8 mouse cellular contexts compared by ENCODE assay signal in the genomic region with DNA sequence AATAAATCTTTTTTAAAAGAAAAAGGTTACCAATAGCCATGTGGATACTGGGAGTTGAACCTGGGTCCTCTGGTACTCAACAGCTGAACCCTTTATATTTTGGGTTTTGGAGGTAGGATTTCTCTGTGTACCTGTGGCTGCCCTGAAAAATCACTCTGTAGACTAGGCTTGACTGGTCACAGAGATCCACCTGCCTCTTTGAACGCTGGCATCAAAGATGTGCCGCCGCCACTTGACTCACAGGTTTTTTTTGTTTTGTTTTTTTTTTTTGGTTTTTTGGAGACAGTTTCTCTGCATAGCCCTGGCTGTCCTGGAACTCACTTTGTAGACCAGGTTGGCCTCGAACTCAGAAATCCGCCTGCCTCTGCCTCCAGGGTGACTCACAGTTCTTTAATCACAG. TPM values are rescaled to one million over a fixed set of nuclear protein-coding genes. Genes with fewer than 3 reads are reported as not detected.
A peak's percentile ranks its signal among the peaks of the same experiment; 100 is the strongest.
DNase-seq lines count a peak whose midpoint lies in the region; ATAC-seq and TF ChIP-seq lines count a peak whose summit lies in the region.
"Had no signal": no experiment of that assay in that cellular context is flagged by ENCODE, and none has a peak within 500 bp of the region (broad histone marks: within the 10 kb centered on the region; RNA-seq: fewer than 3 reads in every experiment).

No protein-coding gene starts in this region.

- TF ChIP-seq RAD21 in CH12.LX (IDR thresholded peaks at IDR 0.05; ENCODE audit: low read depth, low read length) = no peak

- in situ Hi-C loops in CH12.LX (cut with MboI; ENCODE audit: low pct_ligation_motif_present, low pct_unique_long_range_greater_than_20kb, low sequenced_read_pairs) = no loop called here

- no peak for ATAC-seq in heart, postnatal 0 days (ENCODE audit: insufficient read depth, low read depth)
- ATAC-seq in G1E (ENCODE audit: extremely low read depth, insufficient number of reproducible peaks, low FRiP score, poor library complexity, severe bottlenecking) = no peak
- ATAC-seq in liver, embryonic 13.5 days (ENCODE audit: low read depth) = no peak
- ATAC-seq: midbrain, embryonic 16.5 days had no signal

- dilution Hi-C loops in CH12.LX (cut with MboI; ENCODE audit: extremely low pct_ligation_motif_present, extremely low pct_unique_long_range_greater_than_20kb, low sequenced_read_pairs) = no loop called here

- H3K36me3 ChIP-seq in heart, postnatal 0 days (replicated peaks; ENCODE audit: control insufficient read depth, insufficient read depth, low read length) = peaks cover 22% of the 10 kb centered on the region
- H3K36me3 ChIP-seq in CH12.LX (replicated peaks in 1 of 2; ENCODE audit: control insufficient read depth in 1 of 2, insufficient read depth in 1 of 2, low read length in 1 of 2) = peaks cover 29 to 49% of the 10 kb centered on the region in 2 experiments
- peaks cover 50% of the 10 kb centered on the region for H3K36me3 ChIP-seq in G1E (replicated peaks)
- H3K36me3 ChIP-seq in liver, embryonic 13.5 days = peaks cover 31% of the 10 kb centered on the region

- no peak for TF ChIP-seq EP300 in heart, postnatal 0 days (IDR thresholded peaks at IDR 0.05; ENCODE audit: low read depth)
- TF ChIP-seq EP300 in CH12.LX (IDR thresholded peaks at IDR 0.05; ENCODE audit: low read length) = no peak

- peaks cover 32% of the 10 kb centered on the region for H3K79me2 ChIP-seq in CH12.LX (replicated peaks; ENCODE audit: control insufficient read depth, extremely low read depth, insufficient read depth, poor library complexity, severe bottlenecking)

- H3K9me3 ChIP-seq in heart, postnatal 0 days (replicated peaks; ENCODE audit: control insufficient read depth, low read length) = no peaks in the 10 kb centered on the region
- no peaks in the 10 kb centered on the region for H3K9me3 ChIP-seq in CH12.LX (replicated peaks; ENCODE audit: low read length)
- H3K9me3 ChIP-seq in G1E (replicated peaks) = no peaks in the 10 kb centered on the region
- no peaks in the 10 kb centered on the region for H3K9me3 ChIP-seq in liver, embryonic 13.5 days (replicated peaks)

- no peak for TF ChIP-seq POLR2A in CH12.LX (IDR thresholded peaks at IDR 0.05; ENCODE audit: low read depth, low read length)
- TF ChIP-seq POLR2A in cerebellum, adult 2 months (IDR thresholded peaks at IDR 0.05; ENCODE audit: borderline replicate concordance, insufficient read depth, low read length) = no peak

- no peaks in the 10 kb centered on the region for H3K27me3 ChIP-seq in heart, postnatal 0 days (ENCODE audit: control insufficient read depth, insufficient read depth, low read length)
- H3K27me3 ChIP-seq in CH12.LX (replicated peaks) (no peaks in the 10 kb centered on the region), G1E (ENCODE audit: insufficient read depth, low read length) (no peaks in the 10 kb centered on the region)
- H3K27me3 ChIP-seq in liver, embryonic 13.5 days = no peaks in the 10 kb centered on the region
- H3K27me3 ChIP-seq in cerebellum, adult 2 months (ENCODE audit: control insufficient read depth, insufficient read depth, low read length) = no peaks in the 10 kb centered on the region

- peak overlapping the region; percentile 92 for H3K27ac ChIP-seq in heart, postnatal 0 days (ENCODE audit: low read depth)
- H3K27ac ChIP-seq in CH12.LX (ENCODE audit: insufficient read depth, low read depth) = 0 out of 2 replicates have a peak overlapping the region, but pooled peaks have one; percentile 9
- H3K27ac ChIP-seq in liver, embryonic 13.5 days = peak overlapping the region; percentile 96
- no peak overlapping the region for H3K27ac ChIP-seq in cerebellum, adult 2 months (ENCODE audit: insufficient read depth, low read length)

- 85% methylated on average over 5 of the region's 5 CpGs for WGBS in heart, postnatal 0 days
- 73% methylated on average over 5 of the region's 5 CpGs for WGBS in liver, embryonic 13.5 days (ENCODE audit: insufficient replicate concordance)
- WGBS in cerebellum, adult 2 months = 84% methylated on average over 5 of the region's 5 CpGs

- H3K4me3 ChIP-seq in heart, postnatal 0 days (ENCODE audit: low read depth, low read length) = peak overlapping the region; percentile 78
- H3K4me3 ChIP-seq in CH12.LX (replicated peaks in 1 of 3; ENCODE audit: low read depth in 2 of 3, low read length in 2 of 3, poor library complexity in 1 of 3) (peak overlapping the region in 1 of 3 experiments; percentile 68), G1E (ENCODE audit: low read depth, low read length) (peak overlapping the region; percentile 77; the same call in 1 of the 2 replicates)
- H3K4me3 ChIP-seq in liver, embryonic 13.5 days (replicated peaks) = peak overlapping the region; percentile 83
- no peak overlapping the region for H3K4me3 ChIP-seq in cerebellum, adult 2 months (replicated peaks; ENCODE audit: insufficient read depth, low read depth, low read length)

- H3K4me1 ChIP-seq in heart, postnatal 0 days (ENCODE audit: control insufficient read depth, insufficient read depth) = peaks cover 13% of the 10 kb centered on the region
- H3K4me1 ChIP-seq in CH12.LX (ENCODE audit: control insufficient read depth in 1 of 2, insufficient read depth in 2 of 2) (peaks cover 12 to 62% of the 10 kb centered on the region in 2 experiments), G1E (ENCODE audit: insufficient read depth, low read depth, low read length) (peaks cover 72% of the 10 kb centered on the region)
- peaks cover 75% of the 10 kb centered on the region for H3K4me1 ChIP-seq in liver, embryonic 13.5 days (replicated peaks)
- no peaks in the 10 kb centered on the region for H3K4me1 ChIP-seq in cerebellum, adult 2 months (ENCODE audit: control insufficient read depth, insufficient read depth, low read length)

- intact Hi-C loops in heart, postnatal 14 days (cut with DNase I) = loop anchor here (2.0 kb wide), 1 partner anchor 17 kb away; a partner anchor contains a TSS

- peak overlapping the region; percentile 68 for H3K4me2 ChIP-seq in heart, postnatal 0 days (ENCODE audit: low read depth, low read length)
- H3K4me2 ChIP-seq in CH12.LX (ENCODE audit: insufficient read depth, low read depth, poor library complexity, severe bottlenecking) = peak overlapping the region; percentile 13
- H3K4me2 ChIP-seq in liver, embryonic 13.5 days = peak overlapping the region; percentile 79

- no peak for DNase-seq in heart, postnatal 0 days (ENCODE audit: low spot score)
- DNase-seq in heart, postnatal 14 days = no peak
- no peak for DNase-seq in CH12.LX (ENCODE audit: extremely low read depth)
- no peak for DNase-seq in G1E (ENCODE audit: low spot score)
- no peak for DNase-seq in liver, embryonic 13.5 days
- no peak for DNase-seq in layer of hippocampus, adult 11-12 months (ENCODE audit: low spot score)
- DNase-seq in cerebellum, adult 2 months = no peak

- TF ChIP-seq CTCF in heart, postnatal 0 days (IDR thresholded peaks at IDR 0.05; ENCODE audit: low read depth) = no peak
- TF ChIP-seq CTCF in CH12.LX (conservative IDR thresholded peaks at IDR 0.05 in 1 of 2, IDR thresholded peaks at IDR 0.05 in 1 of 2; ENCODE audit: low read depth in 2 of 2, low read length in 2 of 2) = no peak
- TF ChIP-seq CTCF in G1E (IDR thresholded peaks at IDR 0.05; ENCODE audit: low read depth, low read length) = no peak
- TF ChIP-seq CTCF in cerebellum, adult 2 months (IDR thresholded peaks at IDR 0.05; ENCODE audit: borderline replicate concordance, insufficient read depth, low read depth, low read length) = no peak

- no peak overlapping the region; the same call in 1 of the 2 replicates for H3K9ac ChIP-seq in heart, postnatal 0 days (replicated peaks; ENCODE audit: low read depth, low read length)
- H3K9ac ChIP-seq in CH12.LX (ENCODE audit: insufficient read depth, low read depth) = no peak overlapping the region
- H3K9ac ChIP-seq in liver, embryonic 13.5 days = peak overlapping the region; percentile 86; the same call in 1 of the 2 replicates

RNA-seq across cellular contexts. Expression of a gene that starts 0.4 kb away (rescaled TPM):
- total RNA-seq in heart, postnatal 0 days (2014; rRNA removed; ENCODE audit: low replicate concordance) = 26.3 and 28.9 TPM in 2 replicates
- 23.9 and 24.2 TPM in 2 replicates for polyA plus RNA-seq in heart, postnatal 0 days (2015; fragmentation: Nextera tagmentation; extraction: Ambion mirVana)
- 10 to 100 TPM; 12.2 TPM for total RNA-seq in heart, postnatal 14 days (2021)
- total RNA-seq in CH12.LX (2012; rRNA removed) (49.3 and 59.3 TPM in 2 replicates), CH12.LX (2014; rRNA removed) (74.9 and 79.1 TPM in 2 replicates), G1E (2014; fragmentation: Nextera tagmentation) (26.3 and 34.3 TPM in 2 replicates), G1E (2017) (48.4 and 54.8 TPM in 2 replicates)
- polyA plus RNA-seq in CH12.LX (2012; ENCODE audit: insufficient read length, low read depth) (63.7 and 67.6 TPM in 2 replicates), G1E (2012) (24.3 and 28.1 TPM in 2 replicates)
- 31.4 and 33.0 TPM in 2 replicates for polyA plus RNA-seq in liver, embryonic 13.5 days (2015; fragmentation: Nextera tagmentation; extraction: Ambion mirVana)
- polyA plus RNA-seq in cerebellum, adult 2 months (2012; rRNA removed) = 6.2 and 6.3 TPM in 2 replicates

RNA-seq across cellular contexts. Expression of a gene that starts 5.7 kb away (rescaled TPM):
- total RNA-seq in heart, postnatal 0 days (2014; rRNA removed; ENCODE audit: low replicate concordance) = 796 and 938 TPM in 2 replicates
- polyA plus RNA-seq in heart, postnatal 0 days (2015; fragmentation: Nextera tagmentation; extraction: Ambion mirVana) = 242 and 248 TPM in 2 replicates
- total RNA-seq in heart, postnatal 14 days (2021) = 10 to 100 TPM; 49.7 to 52.9 TPM
- total RNA-seq in CH12.LX (2012; rRNA removed) = 3,039 and 3,055 TPM in 2 replicates
- 5,415 and 5,728 TPM in 2 replicates for total RNA-seq in CH12.LX (2014; rRNA removed)
- polyA plus RNA-seq in CH12.LX (2012; ENCODE audit: insufficient read length, low read depth) = 881 and 909 TPM in 2 replicates
- total RNA-seq in G1E (2014; fragmentation: Nextera tagmentation) = 787 and 879 TPM in 2 replicates
- 1,687 and 2,225 TPM in 2 replicates for total RNA-seq in G1E (2017)
- polyA plus RNA-seq in G1E (2012) = 444 and 1,039 TPM in 2 replicates
- 344 and 360 TPM in 2 replicates for polyA plus RNA-seq in liver, embryonic 13.5 days (2015; fragmentation: Nextera tagmentation; extraction: Ambion mirVana)
- 400 and 422 TPM in 2 replicates for polyA plus RNA-seq in cerebellum, adult 2 months (2012; rRNA removed)

RNA-seq across cellular contexts. Expression of a gene that starts 17.0 kb away (rescaled TPM):
- total RNA-seq in heart, postnatal 0 days (2014; rRNA removed; ENCODE audit: low replicate concordance) = 4.9 and 6.1 TPM in 2 replicates
- 5.1 and 5.7 TPM in 2 replicates for polyA plus RNA-seq in heart, postnatal 0 days (2015; fragmentation: Nextera tagmentation; extraction: Ambion mirVana)
- 1 to 10 TPM; 5.9 to 6.7 TPM for total RNA-seq in heart, postnatal 14 days (2021)
- 2.8 and 3.4 TPM in 2 replicates for total RNA-seq in CH12.LX (2012; rRNA removed)
- total RNA-seq in CH12.LX (2014; rRNA removed) = 1.1 and 1.4 TPM in 2 replicates
- polyA plus RNA-seq in CH12.LX (2012; ENCODE audit: insufficient read length, low read depth) = 4.5 and 4.6 TPM in 2 replicates
- 26.5 and 32.0 TPM in 2 replicates for total RNA-seq in G1E (2014; fragmentation: Nextera tagmentation)
- total RNA-seq in G1E (2017) = 36.6 and 44.3 TPM in 2 replicates
- 35.3 and 46.4 TPM in 2 replicates for polyA plus RNA-seq in G1E (2012)
- polyA plus RNA-seq in liver, embryonic 13.5 days (2015; fragmentation: Nextera tagmentation; extraction: Ambion mirVana) = 3.1 and 3.4 TPM in 2 replicates
- polyA plus RNA-seq in cerebellum, adult 2 months (2012; rRNA removed) = 216 and 275 TPM in 2 replicates

RNA-seq across cellular contexts. Expression of a gene that starts 18.2 kb away (rescaled TPM):
- 82.0 and 84.2 TPM in 2 replicates for total RNA-seq in heart, postnatal 0 days (2014; rRNA removed; ENCODE audit: low replicate concordance)
- 19.5 and 19.7 TPM in 2 replicates for polyA plus RNA-seq in heart, postnatal 0 days (2015; fragmentation: Nextera tagmentation; extraction: Ambion mirVana)
- total RNA-seq in heart, postnatal 14 days (2021) = 10 to 100 TPM; 31.8 to 33.0 TPM
- 20.2 and 29.9 TPM in 2 replicates for total RNA-seq in CH12.LX (2012; rRNA removed)
- 14.5 and 14.9 TPM in 2 replicates for total RNA-seq in CH12.LX (2014; rRNA removed)
- polyA plus RNA-seq in CH12.LX (2012; ENCODE audit: insufficient read length, low read depth) = 46.0 and 49.4 TPM in 2 replicates
- 237 and 238 TPM in 2 replicates for total RNA-seq in G1E (2014; fragmentation: Nextera tagmentation)
- total RNA-seq in G1E (2017) = 98.5 and 103 TPM in 2 replicates
- 384 and 452 TPM in 2 replicates for polyA plus RNA-seq in G1E (2012)
- polyA plus RNA-seq in liver, embryonic 13.5 days (2015; fragmentation: Nextera tagmentation; extraction: Ambion mirVana) = 8.8 and 8.9 TPM in 2 replicates
- polyA plus RNA-seq in cerebellum, adult 2 months (2012; rRNA removed) = 44.6 and 49.2 TPM in 2 replicates

RNA-seq across cellular contexts. Expression of a gene that starts 22.7 kb away (rescaled TPM):
- 32.8 and 40.7 TPM in 2 replicates for total RNA-seq in heart, postnatal 0 days (2014; rRNA removed; ENCODE audit: low replicate concordance)
- 86.9 and 93.5 TPM in 2 replicates for polyA plus RNA-seq in heart, postnatal 0 days (2015; fragmentation: Nextera tagmentation; extraction: Ambion mirVana)
- total RNA-seq in heart, postnatal 14 days (2021) = 10 to 100 TPM; 60.2 to 61.2 TPM
- 2.3 and 2.4 TPM in 2 replicates for total RNA-seq in CH12.LX (2012; rRNA removed)
- total RNA-seq in CH12.LX (2014; rRNA removed) = 1.9 and 2.3 TPM in 2 replicates
- 2.2 and 3.0 TPM in 2 replicates for polyA plus RNA-seq in CH12.LX (2012; ENCODE audit: insufficient read length, low read depth)
- total RNA-seq in G1E (2014; fragmentation: Nextera tagmentation) = not detected in 2 replicates
- total RNA-seq in G1E (2017) = 0.12 and 0.33 TPM in 2 replicates
- polyA plus RNA-seq in G1E (2012) = 0.17 and 0.22 TPM in 2 replicates
- polyA plus RNA-seq in liver, embryonic 13.5 days (2015; fragmentation: Nextera tagmentation; extraction: Ambion mirVana) = 0.66 and 1.2 TPM in 2 replicates
- 1.2 and 1.8 TPM in 2 replicates for polyA plus RNA-seq in cerebellum, adult 2 months (2012; rRNA removed)

Comparison
In these comparisons a context has a peak if more than half of its experiments do, and no peak if none do; other contexts are left out.
1. H3K4me2 ChIP-seq: peak in every context shown above with its lines; median percentile 79 in liver, embryonic 13.5 days; 68 in heart, postnatal 0 days; 13 in CH12.LX.